Mouse (Mus musculus): ENCODE data around the gene Slc39a11. TPM values are rescaled to one million over a fixed set of nuclear protein-coding genes. Genes with fewer than 3 reads are reported as not detected.

Slc39a11 gene
- polyA plus RNA-seq, 1 experiment from 2014 or later: 24.5 TPM

- Histone ChIP-seq H3K9ac (no peak overlapping the region), H3K4me2 (no peak overlapping the region), H3K4me3 (no peak overlapping the region), H3K27ac (no peak overlapping the region), H3K27me3 (no peaks in the 10 kb centered on the region), H3K9me3 (no peaks in the 10 kb centered on the region), H3K4me1 (peaks cover 8% of the 10 kb centered on the region; the same call in 1 of the 2 replicates), H3K36me3 (no peaks in the 10 kb centered on the region)
- no peak for ATAC-seq (ENCODE audit: borderline replicate concordance, extremely low read depth, low FRiP score, low TSS enrichment)
- 37% methylated on average over 19 of the region's 19 CpGs for WGBS
Observed at GRCm38 (mm10) chr11:113366257-113367030, 283.4 kb downstream of the Slc39a11 start.

- 47% methylated on average over 13 of the region's 13 CpGs for WGBS
- no peak for ATAC-seq (ENCODE audit: borderline replicate concordance, extremely low read depth, low FRiP score, low TSS enrichment)
- no peak overlapping the region for H3K4me3 ChIP-seq
- peaks cover 8% of the 10 kb centered on the region; the same call in 1 of the 2 replicates for H3K4me1 ChIP-seq
- H3K36me3 ChIP-seq: no peaks in the 10 kb centered on the region
- H3K9me3 ChIP-seq: no peaks in the 10 kb centered on the region
- H3K27ac ChIP-seq: no peak overlapping the region
- H3K27me3 ChIP-seq: no peaks in the 10 kb centered on the region
- H3K9ac ChIP-seq: no peak overlapping the region
- H3K4me2 ChIP-seq: no peak overlapping the region
Observed at GRCm38 (mm10) chr11:113363739-113364138, 286.1 kb downstream of the Slc39a11 start.

GRCm38 (mm10) chr11:113362617-113363016, 287.3 kb downstream of the Slc39a11 start:
- H3K4me1 ChIP-seq: peaks cover 8% of the 10 kb centered on the region; the same call in 1 of the 2 replicates
- no peaks in the 10 kb centered on the region for H3K9me3 ChIP-seq
- no peak overlapping the region for H3K4me2 ChIP-seq
- no peak overlapping the region for H3K27ac ChIP-seq
- 92% methylated on average over 7 of the region's 7 CpGs for WGBS
- H3K4me3 ChIP-seq: no peak overlapping the region
- H3K27me3 ChIP-seq: no peaks in the 10 kb centered on the region
- no peaks in the 10 kb centered on the region for H3K36me3 ChIP-seq
- no peak overlapping the region for H3K9ac ChIP-seq
- ATAC-seq (ENCODE audit: borderline replicate concordance, extremely low read depth, low FRiP score, low TSS enrichment): no peak

- no peak overlapping the region for H3K27ac ChIP-seq
- H3K4me2 ChIP-seq: no peak overlapping the region
- no peak for ATAC-seq (ENCODE audit: borderline replicate concordance, extremely low read depth, low FRiP score, low TSS enrichment)
- H3K4me3 ChIP-seq: no peak overlapping the region
- 85% methylated on average over 10 of the region's 10 CpGs for WGBS
- H3K9ac ChIP-seq: no peak overlapping the region
- no peaks in the 10 kb centered on the region for H3K36me3 ChIP-seq
- H3K27me3 ChIP-seq: no peaks in the 10 kb centered on the region
- no peaks in the 10 kb centered on the region for H3K9me3 ChIP-seq
- H3K4me1 ChIP-seq: no peaks in the 10 kb centered on the region
Observed at GRCm38 (mm10) chr11:113360049-113360835, 289.6 kb downstream of the Slc39a11 start.

GRCm38 (mm10) chr11:113355932-113356331, 293.9 kb downstream of the Slc39a11 start:
- Histone ChIP-seq H3K9me3 (no peaks in the 10 kb centered on the region), H3K36me3 (no peaks in the 10 kb centered on the region), H3K9ac (no peak overlapping the region), H3K4me2 (no peak overlapping the region), H3K27ac (no peak overlapping the region), H3K27me3 (no peaks in the 10 kb centered on the region), H3K4me3 (no peak overlapping the region), H3K4me1 (0 out of 2 replicates have a peak, but pooled peaks cover 7% of the 10 kb centered on the region)
- 84% methylated on average over 5 of the region's 5 CpGs for WGBS
- no peak for ATAC-seq (ENCODE audit: borderline replicate concordance, extremely low read depth, low FRiP score, low TSS enrichment)

GRCm38 (mm10) chr11:113352085-113352815, 297.6 kb downstream of the Slc39a11 start:
- Histone ChIP-seq H3K4me2 (no peak overlapping the region), H3K27me3 (no peaks in the 10 kb centered on the region), H3K9me3 (no peaks in the 10 kb centered on the region), H3K9ac (no peak overlapping the region), H3K36me3 (no peaks in the 10 kb centered on the region), H3K27ac (no peak overlapping the region), H3K4me3 (no peak overlapping the region), H3K4me1 (0 out of 2 replicates have a peak, but pooled peaks cover 7% of the 10 kb centered on the region)
- ATAC-seq (ENCODE audit: borderline replicate concordance, extremely low read depth, low FRiP score, low TSS enrichment): peak; percentile 53; the same call in 1 of the 2 replicates
- WGBS: 12% methylated on average over 12 of the region's 12 CpGs

GRCm38 (mm10) chr11:113350583-113350982, 299.3 kb downstream of the Slc39a11 start:
- 86% methylated on average over 4 of the region's 4 CpGs for WGBS
- H3K27me3 ChIP-seq: no peaks in the 10 kb centered on the region
- no peak for ATAC-seq (ENCODE audit: borderline replicate concordance, extremely low read depth, low FRiP score, low TSS enrichment)

GRCm38 (mm10) chr11:113346895-113347514, 302.9 kb downstream of the Slc39a11 start:
- Histone ChIP-seq H3K9me3 (no peaks in the 10 kb centered on the region), H3K27ac (no peak overlapping the region), H3K4me1 (0 out of 2 replicates have a peak, but pooled peaks cover 3% of the 10 kb centered on the region), H3K9ac (no peak overlapping the region), H3K36me3 (no peaks in the 10 kb centered on the region), H3K4me2 (no peak overlapping the region), H3K4me3 (no peak overlapping the region), H3K27me3 (no peaks in the 10 kb centered on the region)
- ATAC-seq (ENCODE audit: borderline replicate concordance, extremely low read depth, low FRiP score, low TSS enrichment): no peak
- WGBS: 56% methylated on average over 9 of the region's 9 CpGs

More at GRCm38 (mm10) chr11:113350583-113350982, 299.3 kb downstream of the Slc39a11 start:
- Histone ChIP-seq H3K4me1 (0 out of 2 replicates have a peak, but pooled peaks cover 7% of the 10 kb centered on the region), H3K36me3 (no peaks in the 10 kb centered on the region), H3K9ac (no peak overlapping the region), H3K4me3 (no peak overlapping the region), H3K9me3 (no peaks in the 10 kb centered on the region), H3K27ac (no peak overlapping the region), H3K4me2 (no peak overlapping the region)

- Histone ChIP-seq H3K27me3 (no peaks in the 10 kb centered on the region), H3K27ac (no peak overlapping the region), H3K9ac (no peak overlapping the region), H3K4me1 (no peaks in the 10 kb centered on the region), H3K4me2 (no peak overlapping the region), H3K36me3 (no peaks in the 10 kb centered on the region), H3K4me3 (no peak overlapping the region), H3K9me3 (no peaks in the 10 kb centered on the region)
- 78% methylated on average over 8 of the region's 8 CpGs for WGBS
- no peak for ATAC-seq (ENCODE audit: borderline replicate concordance, extremely low read depth, low FRiP score, low TSS enrichment)
Observed at GRCm38 (mm10) chr11:113339770-113340169, 310.1 kb downstream of the Slc39a11 start.

GRCm38 (mm10) chr11:113338581-113338980, 311.3 kb downstream of the Slc39a11 start:
- no peaks in the 10 kb centered on the region for H3K9me3 ChIP-seq
- no peaks in the 10 kb centered on the region for H3K36me3 ChIP-seq
- H3K4me1 ChIP-seq: peaks cover 8% of the 10 kb centered on the region
- 60% methylated on average over 5 of the region's 5 CpGs for WGBS
- H3K9ac ChIP-seq: no peak overlapping the region
- no peaks in the 10 kb centered on the region for H3K27me3 ChIP-seq
- ATAC-seq (ENCODE audit: borderline replicate concordance, extremely low read depth, low FRiP score, low TSS enrichment): no peak
- no peak overlapping the region for H3K4me2 ChIP-seq
- H3K27ac ChIP-seq: no peak overlapping the region
- H3K4me3 ChIP-seq: no peak overlapping the region

GRCm38 (mm10) chr11:113335706-113336105, 314.2 kb downstream of the Slc39a11 start:
- peaks cover 19% of the 10 kb centered on the region for H3K4me1 ChIP-seq
- H3K4me2 ChIP-seq: no peak overlapping the region
- no peak overlapping the region for H3K9ac ChIP-seq
- H3K27ac ChIP-seq: no peak overlapping the region
- no peak for ATAC-seq (ENCODE audit: borderline replicate concordance, extremely low read depth, low FRiP score, low TSS enrichment)
- H3K9me3 ChIP-seq: no peaks in the 10 kb centered on the region
- no peaks in the 10 kb centered on the region for H3K36me3 ChIP-seq
- 82% methylated on average over 5 of the region's 5 CpGs for WGBS
- no peak overlapping the region for H3K4me3 ChIP-seq
- no peaks in the 10 kb centered on the region for H3K27me3 ChIP-seq

Measured in lung, embryonic 15.5 days (tissue).